Mouse (Mus musculus): ENCODE measurements around the gene Il4. TPM values are rescaled to one million over a fixed set of nuclear protein-coding genes. Genes with fewer than 3 reads are reported as not detected.

Il4 gene
- not detected in 2 replicates for total RNA-seq (2012; rRNA removed)

GRCm38 (mm10) chr11:53618619-53619198 lies at the start of gene Il4:
TSS of gene Il4 (minus strand) at chr11:53618669.
- no peaks in the 10 kb centered on the region; a peak in 1 of 4 replicates for H3K4me1 ChIP-seq (ENCODE audit: control insufficient read depth in 2 of 2, insufficient read depth in 2 of 2, low read length in 2 of 2, poor library complexity in 1 of 2)
- in situ Hi-C loops (cut with MboI; ENCODE audit: low sequenced_read_pairs in 2 of 2, unreplicated experiment in 2 of 2) = no loop called here
- TF ChIP-seq ZC3H11A (IDR thresholded peaks at IDR 0.05; ENCODE audit: borderline replicate concordance, low read depth, low read length) (no peak), HCFC1 (IDR thresholded peaks at IDR 0.05; ENCODE audit: borderline replicate concordance, insufficient read depth, low read length) (no peak), MAFK (IDR thresholded peaks at IDR 0.05; ENCODE audit: insufficient read depth, low read depth, low read length) (no peak), CHD2 (IDR thresholded peaks at IDR 0.05; ENCODE audit: low read depth, low read length) (no peak), ZNF384 (IDR thresholded peaks at IDR 0.05; ENCODE audit: low read depth, low read length) (no peak)

GRCm38 (mm10) chr11:53664091-53664490 lies 45.6 kb upstream of the Il4 start:
- Histone ChIP-seq H3K4me1 (ENCODE audit: control insufficient read depth in 2 of 2, insufficient read depth in 2 of 2, low read length in 2 of 2, poor library complexity in 1 of 2) (no peaks in the 10 kb centered on the region), H3K27ac (ENCODE audit: insufficient read depth, low read depth, low read length, poor library complexity, severe bottlenecking) (no peak overlapping the region), H3K4me3 (ENCODE audit: insufficient read depth in 1 of 2, low read depth in 1 of 2, low read length in 2 of 2, poor library complexity in 1 of 2, severe bottlenecking in 1 of 2) (no peak overlapping the region), H3K36me3 (ENCODE audit: control insufficient read depth, insufficient read depth, low read length, poor library complexity, severe bottlenecking) (peaks cover 9% of the 10 kb centered on the region), H3K9me3 (ENCODE audit: control insufficient read depth, insufficient read depth, low read depth, low read length) (no peaks in the 10 kb centered on the region), H3K9ac (ENCODE audit: insufficient read depth, low read depth, low read length, poor library complexity, severe bottlenecking) (no peak overlapping the region)
- in situ Hi-C loops (cut with MboI; ENCODE audit: low sequenced_read_pairs in 2 of 2, unreplicated experiment in 2 of 2) = no loop called here
- TF ChIP-seq ZNF384 (IDR thresholded peaks at IDR 0.05; ENCODE audit: low read depth, low read length) (no peak), CHD2 (IDR thresholded peaks at IDR 0.05; ENCODE audit: low read depth, low read length) (no peak), ZC3H11A (IDR thresholded peaks at IDR 0.05; ENCODE audit: borderline replicate concordance, low read depth, low read length) (no peak), MAFK (IDR thresholded peaks at IDR 0.05; ENCODE audit: insufficient read depth, low read depth, low read length) (no peak), HCFC1 (IDR thresholded peaks at IDR 0.05; ENCODE audit: borderline replicate concordance, insufficient read depth, low read length) (no peak)
- DNase-seq (ENCODE audit: low read depth, low spot score) = no peak

More at GRCm38 (mm10) chr11:53618619-53619198, at the start of gene Il4:
- DNase-seq (ENCODE audit: low read depth, low spot score) = no peak
- no peaks in the 10 kb centered on the region for H3K36me3 ChIP-seq (ENCODE audit: control insufficient read depth, insufficient read depth, low read length, poor library complexity, severe bottlenecking)
- no peak within 1 kb of the TSS for H3K9ac ChIP-seq (ENCODE audit: insufficient read depth, low read depth, low read length, poor library complexity, severe bottlenecking)
- H3K27ac ChIP-seq (ENCODE audit: insufficient read depth, low read depth, low read length, poor library complexity, severe bottlenecking) = no peak within 1 kb of the TSS
- H3K9me3 ChIP-seq (ENCODE audit: control insufficient read depth, insufficient read depth, low read depth, low read length) = no peaks in the 10 kb centered on the region
- no peak within 1 kb of the TSS for H3K4me3 ChIP-seq (ENCODE audit: insufficient read depth in 1 of 2, low read depth in 1 of 2, low read length in 2 of 2, poor library complexity in 1 of 2, severe bottlenecking in 1 of 2)

- Histone ChIP-seq H3K9ac (ENCODE audit: insufficient read depth, low read depth, low read length, poor library complexity, severe bottlenecking) (no peak overlapping the region), H3K9me3 (ENCODE audit: control insufficient read depth, insufficient read depth, low read depth, low read length) (no peaks in the 10 kb centered on the region), H3K4me1 (ENCODE audit: control insufficient read depth in 2 of 2, insufficient read depth in 2 of 2, low read length in 2 of 2, poor library complexity in 1 of 2) (no peaks in the 10 kb centered on the region), H3K36me3 (ENCODE audit: control insufficient read depth, insufficient read depth, low read length, poor library complexity, severe bottlenecking) (peaks cover 7% of the 10 kb centered on the region), H3K27ac (ENCODE audit: insufficient read depth, low read depth, low read length, poor library complexity, severe bottlenecking) (no peak overlapping the region), H3K4me3 (ENCODE audit: insufficient read depth in 1 of 2, low read depth in 1 of 2, low read length in 2 of 2, poor library complexity in 1 of 2, severe bottlenecking in 1 of 2) (no peak overlapping the region)
- DNase-seq (ENCODE audit: low read depth, low spot score) = no peak
- no peak for TF ChIP-seq CHD2 (IDR thresholded peaks at IDR 0.05; ENCODE audit: low read depth, low read length)
- in situ Hi-C loops (cut with MboI; ENCODE audit: low sequenced_read_pairs in 2 of 2, unreplicated experiment in 2 of 2) = no loop called here
Observed at GRCm38 (mm10) chr11:53662794-53663674, 44.6 kb upstream of the Il4 start.

- in situ Hi-C loops (cut with MboI; ENCODE audit: low sequenced_read_pairs in 2 of 2, unreplicated experiment in 2 of 2) = no loop called here
- Histone ChIP-seq H3K4me1 (ENCODE audit: control insufficient read depth in 2 of 2, insufficient read depth in 2 of 2, low read length in 2 of 2, poor library complexity in 1 of 2) (no peaks in the 10 kb centered on the region), H3K9me3 (ENCODE audit: control insufficient read depth, insufficient read depth, low read depth, low read length) (no peaks in the 10 kb centered on the region), H3K27ac (ENCODE audit: insufficient read depth, low read depth, low read length, poor library complexity, severe bottlenecking) (no peak overlapping the region), H3K9ac (ENCODE audit: insufficient read depth, low read depth, low read length, poor library complexity, severe bottlenecking) (no peak overlapping the region), H3K4me3 (ENCODE audit: insufficient read depth in 1 of 2, low read depth in 1 of 2, low read length in 2 of 2, poor library complexity in 1 of 2, severe bottlenecking in 1 of 2) (no peak overlapping the region), H3K36me3 (ENCODE audit: control insufficient read depth, insufficient read depth, low read length, poor library complexity, severe bottlenecking) (peaks cover 15% of the 10 kb centered on the region)
- DNase-seq (ENCODE audit: low read depth, low spot score) = no peak
- TF ChIP-seq CHD2 (IDR thresholded peaks at IDR 0.05; ENCODE audit: low read depth, low read length) (no peak), ZC3H11A (IDR thresholded peaks at IDR 0.05; ENCODE audit: borderline replicate concordance, low read depth, low read length) (no peak), HCFC1 (IDR thresholded peaks at IDR 0.05; ENCODE audit: borderline replicate concordance, insufficient read depth, low read length) (no peak), MAFK (IDR thresholded peaks at IDR 0.05; ENCODE audit: insufficient read depth, low read depth, low read length) (no peak), ZNF384 (IDR thresholded peaks at IDR 0.05; ENCODE audit: low read depth, low read length) (no peak)
Observed at GRCm38 (mm10) chr11:53657828-53658227, 39.4 kb upstream of the Il4 start.

Measured in ES-E14 (cell line).